Mouse (Mus musculus) lung, adult 2 months (tissue): Measurements from ENCODE around the gene Cdk15.

Experiments
- CTCF ChIP-seq: fragments of 200-500 bp; IDR thresholded peaks from 2 replicates; pipeline ENCODE4 v1.5.1; 2011; ENCODE audit warnings: mild to moderate bottlenecking, low read length, control low read depth; ENCODE audit not compliant: insufficient read depth
- POLR2A ChIP-seq: fragments of 200-500 bp; IDR thresholded peaks from 2 replicates; pipeline ENCODE4 v1.6.1; 2011; ENCODE audit warnings: low read depth, mild to moderate bottlenecking, control low read depth, low read length, borderline replicate concordance; ENCODE audit errors: extremely low read depth

GRCm38 (mm10) chr1:59399554-59400325, 143.0 kb downstream of the Cdk15 start:
- TF ChIP-seq CTCF (no peak), POLR2A (no peak)
